Mouse (Mus musculus): ENCODE results near the gene Dmp1.
A peak's percentile ranks its signal among the peaks of the same experiment; 100 is the strongest.

Dmp1 gene

DNA sequence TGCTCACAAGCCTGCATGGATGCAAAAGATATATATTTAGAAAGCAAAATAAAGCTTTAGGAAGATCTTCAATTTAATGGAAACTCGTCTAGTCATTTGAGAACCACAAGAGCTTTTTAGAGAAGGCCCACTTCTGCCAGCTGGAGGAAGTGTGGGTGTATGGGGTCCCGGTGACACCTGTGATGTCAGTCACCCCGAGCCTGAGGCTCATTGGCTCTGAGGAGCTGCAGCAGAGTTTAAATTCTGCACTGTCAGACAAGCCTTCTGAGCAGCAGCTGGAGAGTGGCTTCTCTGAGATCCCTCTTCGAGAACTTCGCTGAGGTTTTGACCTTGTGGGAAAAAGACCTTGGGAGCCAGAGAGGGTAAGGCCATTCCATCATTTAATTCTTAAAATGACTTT is at the start of gene Dmp1:
TSS of gene Dmp1 (plus strand) at position 263 of the 400 bp plus-strand sequence.
- no peak for DNase-seq (ENCODE audit: extremely low read depth, insufficient read length, low spot score)

DNA sequence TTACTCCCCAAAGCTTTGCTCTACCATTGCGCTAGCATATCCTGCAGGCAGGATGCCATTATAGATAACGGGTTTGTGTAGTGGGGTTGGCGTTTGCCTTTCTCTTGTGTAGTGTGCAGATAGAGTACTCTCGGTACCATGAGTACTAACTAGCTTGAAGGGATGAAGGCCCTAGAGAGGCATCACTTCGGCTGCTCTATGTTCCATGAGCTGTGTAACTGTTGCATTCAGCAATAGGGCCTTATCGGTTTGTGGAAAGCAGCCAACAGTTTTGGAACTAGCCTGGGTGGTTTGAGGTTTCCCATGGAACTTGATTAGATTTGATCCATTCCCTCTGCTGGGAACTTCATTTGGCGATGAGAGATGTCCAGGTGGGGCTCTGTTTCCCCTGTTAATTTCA is 44.7 kb upstream of the Dmp1 start:
- DNase-seq (ENCODE audit: extremely low read depth, insufficient read length, low spot score) = no peak

DNA sequence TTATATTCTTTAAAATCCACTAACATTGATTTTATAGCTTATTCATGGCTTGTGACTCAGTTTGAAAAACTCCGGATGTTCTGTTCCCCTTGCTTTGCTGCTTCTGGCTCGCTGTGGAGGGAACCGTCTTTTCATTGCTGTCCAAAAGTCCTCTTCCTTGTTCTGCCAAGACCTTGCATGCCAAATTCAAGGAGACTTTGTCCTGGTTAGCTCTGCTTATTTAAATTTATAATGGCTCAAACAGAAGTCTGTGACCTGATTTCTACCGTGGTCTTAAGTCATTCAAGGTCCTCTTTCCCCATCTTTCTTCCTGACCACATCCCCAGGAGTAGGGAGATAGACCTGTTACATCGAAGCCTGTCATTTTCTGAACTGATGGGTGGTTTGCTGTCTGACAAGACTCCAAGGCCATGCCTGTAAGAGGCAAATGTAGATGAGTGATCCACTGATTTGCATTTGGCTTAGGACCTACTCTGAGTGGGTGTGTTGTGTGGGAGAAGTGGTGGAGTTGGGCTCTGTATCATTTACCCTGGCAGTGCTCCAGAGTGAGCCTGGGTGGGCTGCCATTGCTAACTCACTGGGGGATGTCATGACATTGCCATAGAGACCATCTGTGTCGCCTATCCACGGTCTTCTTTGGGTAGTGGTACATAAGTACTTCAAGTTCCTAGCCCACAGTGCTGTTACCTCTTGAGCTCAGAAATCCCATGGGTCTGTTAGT is 43.9 kb upstream of the Dmp1 start:
- DNase-seq (ENCODE audit: extremely low read depth, insufficient read length, low spot score) = no peak

DNA sequence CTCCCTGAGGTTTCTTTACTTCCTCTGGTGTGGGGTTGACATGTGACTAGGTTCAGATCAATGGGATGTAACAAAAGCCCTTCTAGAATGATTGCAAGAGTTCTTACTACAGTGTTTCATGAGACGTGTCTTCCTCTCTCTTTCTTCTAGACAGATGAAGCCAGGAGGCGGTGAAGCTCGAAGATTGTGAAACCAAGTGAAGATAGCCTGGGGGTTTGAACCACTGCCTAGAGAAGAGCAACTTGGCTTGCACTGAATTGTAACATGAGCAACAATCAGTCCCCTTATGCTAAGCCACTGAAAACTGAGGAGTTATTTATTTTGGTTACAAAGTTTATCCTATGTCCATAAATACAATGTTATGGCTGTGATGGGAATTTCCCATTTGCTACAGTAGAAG is 41.8 kb upstream of the Dmp1 start:
- DNase-seq (ENCODE audit: extremely low read depth, insufficient read length, low spot score) = no peak

DNA sequence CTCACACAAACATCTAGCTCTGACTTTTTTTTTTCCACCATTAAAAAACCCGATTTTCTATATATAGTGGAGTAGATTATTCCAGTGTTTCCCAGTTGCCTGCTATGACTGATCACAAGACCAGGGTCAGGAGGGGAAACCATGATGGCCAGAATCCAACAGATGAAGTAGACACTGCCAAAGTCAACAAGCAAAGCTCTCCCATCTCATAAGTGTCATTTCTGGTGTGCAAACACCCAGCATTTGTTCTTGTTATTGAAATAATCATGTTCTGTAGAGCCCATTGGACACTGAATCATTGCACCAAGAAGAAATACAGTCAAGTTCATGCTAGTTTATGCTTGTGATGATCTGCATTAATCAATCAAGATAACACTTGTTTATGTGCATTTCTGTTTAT is 41.0 kb upstream of the Dmp1 start:
- DNase-seq (ENCODE audit: extremely low read depth, insufficient read length, low spot score) = no peak

DNA sequence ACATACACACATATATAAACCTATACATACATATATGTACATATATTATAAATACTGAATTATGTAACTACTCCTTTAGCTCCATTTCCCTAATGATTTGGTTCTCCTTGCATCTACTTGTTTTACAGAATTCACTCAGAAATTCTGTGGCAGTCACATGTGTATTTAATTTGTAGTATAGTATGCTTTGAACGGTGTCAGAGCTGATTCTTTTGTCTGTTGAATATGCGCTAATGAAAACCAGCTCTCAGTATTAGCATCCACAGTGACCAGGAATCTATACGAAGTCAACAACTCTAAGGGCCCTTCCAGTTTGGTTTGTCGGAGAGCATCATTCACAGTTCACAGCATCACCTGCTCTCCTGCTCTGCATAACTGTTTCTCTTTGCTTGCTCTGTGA is 38.9 kb upstream of the Dmp1 start:
- no peak for DNase-seq (ENCODE audit: extremely low read depth, insufficient read length, low spot score)

DNA sequence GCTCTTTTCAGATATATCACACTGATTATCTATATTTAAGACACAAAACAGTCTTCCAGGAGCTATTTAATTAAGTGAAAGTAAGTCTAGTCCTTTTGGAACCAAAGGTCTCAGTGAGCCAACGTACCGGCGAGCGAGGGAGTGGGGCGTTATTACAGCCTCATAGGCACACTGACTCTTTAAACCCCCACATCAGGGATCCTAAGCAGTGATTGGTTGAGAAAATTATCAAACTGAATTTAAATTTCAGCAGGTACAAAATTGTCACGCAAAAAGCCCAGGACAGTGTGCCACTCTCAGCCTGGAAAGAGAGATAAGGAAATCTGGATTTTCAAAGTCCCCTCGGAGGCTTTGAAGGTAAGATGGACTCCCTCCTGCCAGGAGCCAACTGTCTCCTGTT is 32.0 kb upstream of the Dmp1 start, which contains the start of gene Dspp:
TSS of gene Dspp (plus strand) at position 301 of the 400 bp plus-strand sequence.
- DNase-seq (ENCODE audit: extremely low read depth, insufficient read length, low spot score) = no peak

DNA sequence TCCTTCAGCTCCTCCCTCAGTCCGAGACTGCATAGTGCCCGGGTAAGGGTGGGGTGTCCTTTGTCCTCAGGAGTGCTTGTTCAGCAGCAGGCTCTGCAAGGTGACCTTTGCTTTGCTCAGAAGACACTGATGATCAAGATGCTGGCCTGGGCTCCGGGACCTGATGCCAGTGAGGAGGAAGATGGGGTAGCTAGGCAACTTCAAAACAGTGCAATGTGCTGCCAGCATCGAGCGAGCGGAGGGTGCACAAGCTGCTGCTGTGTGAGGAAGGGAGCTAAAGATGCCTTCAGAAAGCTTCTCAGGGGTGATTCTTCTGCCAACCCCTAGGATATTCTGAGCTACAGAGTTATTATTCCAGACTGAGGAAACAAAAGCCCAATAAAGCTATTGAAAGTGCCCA is 29.3 kb upstream of the Dmp1 start:
- no peak for DNase-seq (ENCODE audit: extremely low read depth, insufficient read length, low spot score)

DNA sequence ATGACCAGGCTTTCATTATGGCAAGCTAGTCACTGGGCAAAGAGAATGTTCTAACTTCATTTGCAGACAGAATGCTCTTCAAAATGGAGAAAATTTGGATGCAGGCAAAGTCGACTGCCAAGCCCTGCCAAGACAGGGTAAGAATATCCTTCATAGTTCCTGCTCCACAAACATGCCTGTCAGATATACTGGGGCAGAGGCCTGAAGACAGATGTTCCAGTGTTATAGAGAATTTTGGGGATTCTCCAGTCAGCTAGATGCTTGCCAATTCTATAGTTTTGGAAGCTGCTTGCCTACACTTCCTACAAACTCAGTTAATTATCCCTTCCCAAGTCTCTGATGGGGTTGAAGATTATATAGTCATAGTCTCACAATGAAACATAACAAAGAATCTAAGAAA is 18.7 kb upstream of the Dmp1 start:
- no peak for DNase-seq (ENCODE audit: extremely low read depth, insufficient read length, low spot score)

DNA sequence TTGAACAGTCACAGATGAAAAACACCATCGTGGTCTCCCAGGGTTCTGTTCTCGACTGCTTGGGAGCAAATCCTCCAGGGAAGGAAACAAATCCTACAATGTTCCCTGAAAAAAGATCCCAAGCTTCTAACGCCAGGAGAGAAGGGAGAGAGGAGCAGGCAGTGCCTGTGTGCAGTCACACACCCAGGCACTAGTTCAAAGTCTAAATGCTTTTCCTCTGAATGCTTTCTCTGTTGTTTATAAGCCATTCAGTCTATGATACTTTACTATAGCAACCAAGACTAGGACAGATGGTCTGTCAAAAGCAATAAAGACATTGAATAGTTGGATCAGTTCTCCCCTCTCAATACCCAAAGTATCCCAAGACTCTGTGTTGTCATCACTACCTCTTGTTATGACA is 15.1 kb upstream of the Dmp1 start:
- no peak for DNase-seq (ENCODE audit: extremely low read depth, insufficient read length, low spot score)

DNA sequence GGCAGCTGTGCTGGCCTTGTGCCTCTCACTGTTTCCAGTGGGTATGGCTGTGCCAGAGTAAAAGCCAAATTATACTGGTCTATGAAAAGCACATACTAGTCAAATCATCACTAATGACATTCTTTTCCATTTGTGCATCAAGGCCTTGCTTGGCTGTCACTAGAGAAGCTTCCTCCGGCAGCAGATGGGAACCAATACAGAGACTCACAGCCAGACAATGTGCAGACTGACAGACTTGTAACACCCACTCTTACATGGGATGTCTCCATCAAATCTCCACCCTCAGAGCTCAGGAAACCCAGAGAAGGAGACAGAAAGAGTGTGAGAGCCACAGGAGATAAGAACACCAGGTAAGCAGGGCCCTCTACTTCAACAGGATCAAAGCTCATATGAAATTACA is 7.3 kb upstream of the Dmp1 start:
- no peak for DNase-seq (ENCODE audit: extremely low read depth, insufficient read length, low spot score)

DNA sequence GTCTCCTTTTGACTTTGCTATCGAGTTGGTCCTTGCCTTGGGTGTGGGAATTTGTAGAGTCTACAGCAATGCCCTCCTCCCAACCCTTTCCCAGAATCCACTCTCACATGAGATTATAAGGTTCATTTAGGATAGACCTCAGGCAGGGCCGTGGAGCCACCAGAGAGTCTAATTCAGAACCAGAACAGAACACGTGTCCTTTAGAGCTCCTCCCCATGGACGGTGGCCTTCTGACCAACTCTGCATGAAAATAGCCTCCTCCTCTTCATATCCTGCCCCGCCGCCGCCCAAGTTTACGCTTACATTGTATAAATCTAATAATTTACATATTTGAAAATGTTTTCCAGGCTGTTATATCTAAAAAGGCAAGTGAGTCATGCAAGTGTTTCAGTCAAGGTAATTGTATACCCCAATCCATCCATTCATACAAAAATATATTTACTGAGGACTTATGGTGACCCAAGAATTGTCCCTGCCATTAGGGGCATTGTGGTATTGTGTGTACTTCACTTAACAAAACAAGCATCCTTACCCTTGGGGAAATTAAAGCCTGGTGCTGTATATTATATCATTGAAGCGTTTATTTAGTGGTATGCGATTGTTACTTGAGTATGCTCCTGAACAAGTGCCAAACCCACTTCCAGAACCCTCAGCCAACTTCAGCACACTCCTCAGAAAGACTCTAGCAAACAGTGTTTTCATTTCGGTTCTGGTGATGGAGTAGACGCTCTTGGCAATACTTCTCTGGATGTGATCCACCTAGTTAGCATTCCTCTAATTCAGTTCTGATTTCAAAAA is 1.1 kb upstream of the Dmp1 start:
- no peak for DNase-seq (ENCODE audit: extremely low read depth, insufficient read length, low spot score)

DNA sequence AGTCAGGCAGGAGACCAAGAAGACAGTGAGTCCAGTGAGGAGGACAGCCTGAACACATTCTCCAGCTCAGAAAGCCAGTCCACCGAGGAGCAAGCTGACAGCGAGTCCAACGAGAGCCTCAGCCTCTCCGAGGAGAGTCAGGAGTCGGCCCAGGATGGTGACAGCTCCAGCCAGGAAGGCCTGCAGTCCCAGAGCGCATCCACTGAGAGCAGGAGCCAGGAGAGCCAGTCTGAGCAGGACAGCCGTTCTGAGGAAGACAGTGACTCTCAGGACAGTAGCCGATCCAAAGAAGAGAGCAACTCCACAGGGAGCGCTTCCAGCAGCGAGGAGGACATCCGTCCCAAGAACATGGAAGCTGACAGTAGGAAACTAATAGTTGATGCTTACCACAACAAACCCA is 10.1 kb downstream of the Dmp1 start:
- no peak for DNase-seq (ENCODE audit: extremely low read depth, insufficient read length, low spot score)

DNA sequence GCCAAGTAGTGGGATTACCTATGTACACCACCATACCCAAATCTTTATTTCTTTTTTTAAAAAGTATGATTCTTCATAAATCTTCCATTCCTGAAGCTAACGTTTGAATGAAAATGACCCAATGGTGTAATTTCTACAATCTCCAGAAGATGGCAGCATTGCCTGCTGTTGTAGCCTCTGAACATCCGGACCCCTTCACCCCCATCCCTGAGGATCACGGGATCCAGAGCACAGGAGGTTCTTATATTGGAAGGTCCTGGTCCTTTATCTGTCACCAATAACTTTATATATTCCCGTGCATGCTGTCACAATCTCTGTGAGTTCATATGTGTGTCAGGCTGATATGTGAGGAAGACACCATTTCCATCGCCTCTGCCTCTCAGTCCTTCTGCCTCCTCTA is 16.5 kb downstream of the Dmp1 start:
- DNase-seq (ENCODE audit: extremely low read depth, insufficient read length, low spot score) = no peak

DNA sequence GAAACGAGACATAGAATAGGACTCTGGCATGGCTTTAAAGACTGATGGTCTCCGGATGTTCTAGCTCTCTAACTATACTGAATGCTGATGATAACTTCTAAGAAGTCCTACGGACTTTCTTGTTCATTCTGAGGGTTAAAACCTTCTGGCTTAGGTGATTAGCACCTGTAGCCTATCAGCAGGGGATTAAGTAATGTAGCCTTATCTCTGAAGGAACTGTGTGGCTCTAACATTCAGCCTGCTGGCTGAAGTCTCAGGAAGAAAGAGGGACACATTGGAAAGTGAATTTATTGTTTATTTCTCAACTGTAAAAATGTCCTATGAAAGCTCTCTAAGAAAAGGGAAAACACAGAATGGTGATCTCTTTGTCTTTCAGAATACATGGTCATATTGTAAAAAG is 21.9 kb downstream of the Dmp1 start:
- DNase-seq (ENCODE audit: extremely low read depth, insufficient read length, low spot score) = no peak

DNA sequence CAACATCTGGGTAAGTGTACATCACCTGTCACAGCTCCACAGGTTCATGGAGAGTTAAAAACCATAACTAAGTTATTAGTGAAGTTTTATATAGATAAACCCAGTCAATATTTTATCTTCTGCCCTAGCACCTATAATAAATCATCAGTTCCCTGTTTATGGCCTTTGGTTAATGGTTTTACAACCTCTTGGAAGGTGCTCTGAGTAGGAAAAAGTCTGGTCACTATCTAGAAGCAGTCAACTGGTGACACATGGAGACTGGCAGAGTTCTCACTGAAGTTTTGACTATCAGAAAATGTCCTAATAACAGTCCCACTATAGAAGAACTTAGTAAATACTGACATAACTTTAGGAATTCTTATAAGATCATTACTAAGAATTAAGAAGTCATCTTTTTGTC is 22.3 kb downstream of the Dmp1 start:
- DNase-seq (ENCODE audit: extremely low read depth, insufficient read length, low spot score) = no peak

DNA sequence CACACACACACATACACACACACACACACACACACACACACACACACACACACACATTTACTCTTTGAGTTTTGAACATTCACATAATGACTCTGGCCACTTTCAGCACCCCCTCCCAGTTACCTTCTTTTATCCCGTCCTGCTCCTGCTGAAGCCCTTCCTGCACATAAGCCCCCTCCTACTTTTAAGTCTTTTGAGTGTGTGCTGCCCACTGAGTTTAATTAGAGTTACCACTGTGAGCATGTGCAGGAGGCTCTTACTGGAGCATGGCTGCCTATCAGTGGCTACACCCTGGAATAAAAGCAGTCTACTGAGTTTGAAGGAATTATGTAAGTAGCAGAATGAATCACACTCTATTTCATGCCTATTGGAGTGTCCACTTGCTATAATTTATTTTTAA is 26.1 kb downstream of the Dmp1 start:
- no peak for DNase-seq (ENCODE audit: extremely low read depth, insufficient read length, low spot score)

DNA sequence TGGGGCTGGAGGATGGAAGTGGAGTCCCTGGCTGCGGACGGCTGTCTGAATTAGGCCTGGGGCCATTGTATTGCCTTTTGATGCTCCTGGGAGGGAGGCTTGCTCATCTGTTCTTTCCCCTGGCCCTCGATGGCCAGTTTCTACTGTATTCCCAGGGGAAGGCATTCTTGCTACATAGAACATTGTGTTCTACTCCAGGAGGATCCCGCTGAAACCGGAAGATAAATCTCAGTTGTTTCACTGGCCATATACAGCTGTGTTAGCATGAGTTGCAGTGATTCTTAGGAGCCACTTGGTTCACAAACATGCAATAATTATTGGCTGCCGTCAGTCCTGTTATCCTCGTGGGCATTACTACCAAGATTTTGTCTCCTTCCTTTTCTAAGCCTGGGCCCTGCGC is 34.3 kb downstream of the Dmp1 start:
- DNase-seq (ENCODE audit: extremely low read depth, insufficient read length, low spot score) = no peak

DNA sequence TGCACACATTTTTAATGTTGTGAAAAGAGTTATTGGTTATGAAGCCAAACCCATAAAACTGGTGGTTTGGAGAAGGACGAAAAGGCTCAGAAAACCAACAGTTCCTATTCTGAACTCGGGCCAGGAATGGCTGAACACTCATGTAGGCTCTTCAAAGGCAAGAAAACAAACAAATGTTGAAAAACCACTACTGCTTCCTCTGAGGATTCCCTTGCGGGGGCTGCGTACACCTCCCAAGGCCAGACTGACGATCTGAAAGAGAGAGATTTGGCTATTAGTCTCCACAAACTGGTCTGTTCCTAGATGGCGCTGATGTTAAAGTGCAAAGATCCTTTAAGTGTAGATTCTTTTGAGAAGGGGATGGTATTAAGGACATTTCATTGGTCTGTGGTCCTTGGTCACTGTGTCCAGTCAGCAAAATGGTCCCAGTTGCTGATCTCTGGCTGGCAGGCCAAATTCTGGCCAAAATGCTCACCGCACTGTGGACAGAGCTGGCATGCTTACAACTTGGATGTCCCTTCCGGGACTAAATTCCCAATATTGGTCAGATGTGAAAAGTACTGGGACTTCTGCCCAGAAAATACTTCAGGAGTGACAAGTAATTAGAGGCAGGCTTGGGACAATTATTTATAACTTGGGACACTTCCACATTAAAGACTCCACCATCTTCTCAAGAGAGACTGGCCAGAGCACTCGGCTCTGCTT is 37.4 kb downstream of the Dmp1 start:
- no peak for DNase-seq (ENCODE audit: extremely low read depth, insufficient read length, low spot score)

DNA sequence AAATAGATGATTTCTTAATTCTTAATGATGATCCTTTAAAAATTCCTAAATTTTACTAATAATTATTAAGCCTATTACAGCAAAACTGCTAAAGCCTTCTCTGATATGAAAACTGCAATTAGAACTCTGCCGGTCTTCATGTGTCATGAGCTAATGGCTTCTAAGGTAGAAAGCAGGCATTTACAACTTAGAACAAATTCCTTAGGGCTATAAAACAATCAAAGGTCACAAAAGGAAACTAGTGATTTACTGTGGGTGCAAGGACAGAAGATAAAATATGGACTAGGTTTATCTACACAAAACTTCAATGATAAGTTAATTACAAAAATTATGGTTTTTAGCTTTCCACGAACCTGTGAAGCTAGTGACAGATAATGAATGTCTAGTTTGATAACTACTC is 41.8 kb downstream of the Dmp1 start:
- DNase-seq (ENCODE audit: extremely low read depth, insufficient read length, low spot score) = no peak

DNA sequence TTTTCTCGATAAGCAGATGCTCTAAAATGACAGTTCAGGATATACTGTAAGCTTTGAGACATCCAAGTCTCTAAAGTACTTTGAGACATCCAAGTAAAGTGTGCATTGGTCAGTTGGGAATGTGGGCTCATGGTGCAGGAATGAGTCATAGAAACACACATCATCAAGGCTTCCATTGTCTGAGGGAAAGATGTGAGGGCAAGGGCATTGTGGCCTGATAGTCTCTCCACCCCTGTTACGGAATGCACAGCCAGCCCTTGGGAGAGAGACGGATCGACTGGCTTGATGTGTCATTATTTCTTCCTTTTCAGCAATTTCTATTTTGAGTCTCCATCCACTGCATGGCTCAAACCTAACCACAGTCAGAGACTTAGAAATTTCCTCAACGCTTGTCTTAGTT is 49.4 kb downstream of the Dmp1 start:
- DNase-seq (ENCODE audit: extremely low read depth, insufficient read length, low spot score) = peak; percentile 34

DNA sequence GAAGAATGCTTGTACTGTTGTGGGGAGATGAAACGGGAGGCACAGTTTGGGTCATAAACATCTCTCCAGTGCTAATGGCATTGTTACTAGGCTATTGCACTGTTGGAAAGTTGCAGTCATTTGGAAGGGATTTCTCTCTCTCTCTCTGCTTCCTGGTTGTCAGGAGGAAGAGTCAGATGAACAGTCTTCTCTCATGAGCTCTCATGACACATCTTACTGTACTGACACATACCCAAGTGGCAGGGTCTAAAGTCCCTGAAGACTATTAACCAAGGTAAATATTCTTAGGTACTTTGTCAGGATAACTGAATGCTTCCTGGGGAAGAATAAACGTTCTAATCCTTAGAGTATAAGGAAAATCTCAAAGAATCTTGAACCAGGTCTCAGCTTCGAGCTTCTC is 54.2 kb downstream of the Dmp1 start:
- no peak for DNase-seq (ENCODE audit: extremely low read depth, insufficient read length, low spot score)

Measured in 3134 (cell line).